Mouse (Mus musculus): ENCODE measurements around the gene Arpc5.

DNA sequence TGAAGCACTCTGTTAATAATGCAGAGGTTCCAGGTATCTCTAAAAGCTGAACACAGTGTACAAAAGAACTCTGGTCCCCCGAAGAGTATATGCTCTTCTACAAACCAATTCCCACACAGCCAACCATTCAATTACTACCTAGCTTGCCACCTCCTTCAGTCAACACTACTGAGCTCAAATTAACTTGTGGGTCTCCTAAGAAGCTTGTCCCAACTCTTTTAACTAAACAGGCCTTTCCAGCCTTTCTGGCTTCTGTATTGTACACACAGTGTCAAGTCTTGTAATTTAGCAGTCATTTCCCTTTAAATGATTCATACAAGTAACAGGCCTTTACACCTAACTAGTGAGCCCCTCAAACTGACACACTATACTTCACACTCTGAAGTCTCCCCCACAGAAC is 49.0 kb upstream of the Arpc5 start:
- TF ChIP-seq POLR2A (IDR thresholded peaks at IDR 0.05; ENCODE audit: low read depth, low read length): no peak
- TF ChIP-seq CTCF (IDR thresholded peaks at IDR 0.05; ENCODE audit: borderline replicate concordance, insufficient read depth, low read length): no peak
